Mouse (Mus musculus) thymus, postnatal 10 days (tissue): ENCODE data around the gene Rtl8c.
A peak's percentile ranks its signal among the peaks of the same experiment; 100 is the strongest.
"Not testable (repeated sequence)": the region's sequence is repeated elsewhere in the genome, so short reads cannot be mapped to it uniquely, and the experiment has no call there.

ENCODE experiments used
- DNase-seq, 2 experiments: peaks; one replicate each; pipeline ENCODE4 v3.0.0; 2021; ENCODE audit warnings: low spot score in 2 of 2

Rtl8c gene

GRCm38 (mm10) chrX:53607242-53608121 lies at the start of gene Rtl8c:
Rtl8c (plus strand) TSS chrX:53608032.
- peak; percentile 58 to 61 for DNase-seq

DNA sequence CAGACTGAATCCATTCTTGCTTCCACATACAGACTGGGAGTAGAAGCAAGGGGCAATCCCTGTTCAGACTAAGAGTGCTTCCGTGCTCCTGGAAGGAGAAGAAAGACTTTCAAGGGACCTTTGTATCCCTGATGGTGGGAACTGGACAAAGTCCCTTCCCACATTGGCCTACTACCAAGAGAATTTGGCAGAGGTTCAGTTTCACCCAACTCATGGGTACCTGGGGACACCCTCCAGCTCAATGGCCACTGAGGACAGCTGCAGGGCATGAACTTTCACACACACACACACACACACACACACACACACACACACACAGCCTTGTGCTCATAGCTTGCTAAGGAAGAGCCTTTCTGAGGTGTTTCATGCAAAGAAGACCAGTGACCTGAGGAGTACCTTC lies 28.5 kb upstream of the Rtl8c start:
- no peak for DNase-seq

DNA sequence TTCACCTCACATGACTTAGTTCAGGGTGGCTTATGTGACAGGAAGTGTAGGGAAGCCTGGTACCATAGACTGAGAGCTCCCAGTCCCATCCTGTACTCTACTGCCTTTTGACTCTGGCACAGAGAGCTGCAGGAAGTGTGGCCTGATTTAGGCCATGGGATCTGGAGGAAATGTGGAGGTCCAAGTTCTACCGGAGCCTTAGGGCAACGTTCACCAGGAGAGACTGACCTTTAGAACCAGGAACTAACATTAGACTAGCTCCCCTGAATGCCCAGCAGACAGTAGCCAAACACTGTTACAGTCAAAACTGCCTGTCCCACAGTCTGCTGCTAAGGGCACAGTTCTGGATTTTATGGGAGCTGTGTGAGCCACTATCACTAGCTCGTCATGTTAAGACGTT lies 26.4 kb upstream of the Rtl8c start:
- not testable (repeated sequence) for DNase-seq

DNA sequence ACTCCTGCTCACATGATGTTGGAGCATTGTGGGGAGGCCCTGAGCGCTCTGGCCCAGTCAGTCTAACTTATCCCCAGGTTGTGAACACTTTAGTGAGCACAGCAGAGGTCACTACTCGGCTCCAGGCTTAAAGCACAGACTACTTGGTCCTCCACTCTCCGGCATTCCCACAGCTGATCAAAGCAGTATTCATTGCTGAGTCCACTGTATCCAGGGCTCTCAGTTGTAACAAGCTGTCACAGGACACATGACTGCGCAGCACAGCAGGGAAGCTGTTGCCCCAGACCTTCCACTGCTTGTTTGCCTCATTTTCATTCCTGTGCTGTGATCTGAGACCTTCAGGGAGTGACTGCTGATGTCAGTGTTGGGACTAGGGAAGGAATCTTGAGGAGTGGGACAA lies 24.4 kb upstream of the Rtl8c start:
- DNase-seq: not testable (repeated sequence)

DNA sequence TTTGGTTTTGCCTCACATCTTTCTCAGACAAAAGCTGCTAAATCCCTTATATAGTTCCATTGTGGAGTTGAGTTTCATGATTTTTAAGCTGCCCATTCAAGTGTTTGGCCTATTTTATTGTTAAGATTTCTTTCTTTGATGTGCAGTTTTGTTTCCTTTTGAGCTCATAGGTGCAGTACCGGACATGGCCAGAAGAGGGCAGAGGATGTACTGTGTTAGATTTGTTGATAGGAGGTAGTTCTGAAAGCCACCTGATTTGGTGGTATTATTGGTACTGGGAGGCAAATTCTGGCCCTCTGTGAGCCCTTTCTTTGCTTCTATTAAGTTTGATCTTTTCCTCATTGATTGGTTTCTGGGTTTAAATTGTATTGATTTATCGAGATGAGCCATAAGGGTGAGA lies 7.8 kb upstream of the Rtl8c start:
- peak; percentile 19 to 40 for DNase-seq

DNA sequence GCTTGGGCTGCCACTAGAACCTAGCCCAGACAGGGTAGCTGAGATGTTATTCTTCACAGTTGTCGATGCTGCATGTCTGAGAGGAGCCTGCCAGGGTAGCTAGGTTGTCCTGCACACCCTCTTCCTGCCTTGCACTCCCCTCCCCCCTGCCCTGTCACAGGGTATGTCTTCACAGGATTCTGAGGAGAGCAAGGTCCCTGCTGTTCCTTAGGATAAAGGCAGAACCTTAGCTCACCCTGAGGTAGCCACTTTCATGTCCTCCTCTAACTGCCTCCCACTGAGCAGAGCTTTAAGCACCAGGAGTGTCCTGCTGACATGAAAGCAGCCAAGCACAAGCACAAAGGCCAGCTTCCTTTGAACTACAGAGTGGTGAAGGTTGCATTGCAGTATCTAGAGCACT lies 1.7 kb upstream of the Rtl8c start:
- not testable (repeated sequence) for DNase-seq

- DNase-seq: no peak
Observed at GRCm38 (mm10) chrX:53608122-53608813, 436 bp downstream of the Rtl8c start.

DNA sequence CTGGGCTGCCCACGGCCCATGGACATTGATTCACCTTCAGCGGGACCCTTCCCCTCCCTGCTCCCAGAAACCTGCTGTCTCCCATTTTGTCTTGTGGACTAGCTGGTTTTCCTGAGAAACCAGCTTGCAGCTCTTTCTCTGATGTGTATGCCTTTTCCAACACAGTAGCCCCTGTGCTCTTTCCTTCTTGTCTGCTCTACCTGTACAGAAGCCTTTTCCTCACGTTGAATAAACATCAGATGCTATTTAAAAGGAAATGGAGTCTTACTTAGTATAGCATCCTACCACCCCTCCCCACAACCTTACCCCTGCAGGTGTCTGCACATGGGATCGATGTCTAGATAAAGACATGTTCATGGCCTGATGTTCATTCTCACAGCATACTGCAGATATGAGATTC lies 1.0 kb downstream of the Rtl8c start, which contains the start of gene Gm14597:
Gm14597 (minus strand) TSS at position 101 of the 400 bp plus-strand sequence.
- not testable (repeated sequence) for DNase-seq

- peak; percentile 28 to 65 for DNase-seq
Observed at GRCm38 (mm10) chrX:53610571-53610970, 2.7 kb downstream of the Rtl8c start.

DNA sequence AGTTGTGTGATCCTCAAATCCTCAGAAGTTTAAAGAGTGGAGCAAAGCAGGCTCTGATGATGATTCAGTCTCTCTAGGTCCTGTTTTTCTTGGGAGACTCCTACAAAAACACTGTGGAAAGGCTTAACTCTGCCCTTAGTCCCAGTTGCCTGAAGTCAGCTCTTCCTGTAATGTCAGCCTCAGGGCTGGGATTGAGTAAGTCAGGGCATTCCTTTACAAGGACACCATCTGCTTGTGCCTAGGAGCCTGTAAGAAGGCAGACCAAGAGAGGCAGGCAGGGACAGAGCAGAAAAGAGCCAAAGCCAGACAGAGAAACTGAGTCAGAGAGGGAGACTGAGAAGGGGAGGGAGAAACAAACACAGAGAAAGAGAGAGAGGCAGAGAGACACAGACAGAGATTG lies 3.6 kb downstream of the Rtl8c start:
- DNase-seq: not testable (repeated sequence)

DNA sequence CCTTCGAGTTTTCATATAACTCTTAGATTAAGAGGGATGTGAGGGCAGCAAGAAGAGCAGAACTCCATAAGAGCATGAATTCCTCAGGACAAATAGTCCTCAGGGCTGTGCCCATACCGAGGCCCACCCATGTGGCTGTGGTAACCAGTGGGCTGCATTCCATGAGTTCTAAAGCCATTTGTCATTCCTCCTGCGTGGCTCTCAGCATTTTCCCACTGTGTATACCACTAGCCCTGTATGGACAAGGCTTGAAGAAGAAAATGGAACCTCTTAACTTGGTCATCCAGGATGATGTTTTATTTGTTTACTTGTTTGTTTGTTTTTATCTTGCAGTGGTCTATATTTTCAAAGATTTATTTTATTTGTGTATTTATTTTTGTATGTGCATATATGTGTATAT lies 30.3 kb downstream of the Rtl8c start:
- DNase-seq: not testable (repeated sequence)

DNA sequence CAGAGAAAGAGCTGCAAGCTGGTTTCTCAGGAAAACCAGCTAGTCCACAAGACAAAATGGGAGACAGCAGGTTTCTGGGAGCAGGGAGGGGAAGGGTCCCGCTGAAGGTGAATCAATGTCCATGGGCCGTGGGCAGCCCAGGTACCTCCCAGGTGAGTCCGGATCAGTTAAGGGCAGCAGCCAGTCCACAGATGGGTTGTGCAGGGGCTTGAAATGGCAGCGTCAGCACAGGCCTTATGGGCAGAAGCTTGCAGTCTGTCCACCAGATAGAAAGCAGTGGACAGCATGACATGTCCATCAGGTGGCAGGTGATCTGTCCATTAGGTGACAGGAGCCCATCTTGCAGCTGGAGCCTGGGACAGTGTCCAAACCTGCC lies 34.8 kb downstream of the Rtl8c start:
- not testable (repeated sequence) for DNase-seq

- DNase-seq: peak; percentile 49 to 55
Observed at GRCm38 (mm10) chrX:53642980-53643961, 35.4 kb downstream of the Rtl8c start, which contains the start of gene Rtl8a. Rtl8a (minus strand) TSS chrX:53643682.

- no peak for DNase-seq
Observed at GRCm38 (mm10) chrX:53645885-53646284, 38.1 kb downstream of the Rtl8c start.

- DNase-seq: not testable (repeated sequence)
Observed at GRCm38 (mm10) chrX:53652917-53653316, 45.1 kb downstream of the Rtl8c start.
